Mouse (Mus musculus) heart, postnatal 4 days (tissue): ENCODE measurements at regions not wholly inside any gene's neighbourhood (a gene's known extent, or its start where the extent isn't known, plus 50 kb on each side); places are given as distances from the start of the nearest gene placed in this dataset.
"Not testable (repeated sequence)": the region's sequence is repeated elsewhere in the genome, so short reads cannot be mapped to it uniquely, and the experiment has no call there.

Experiments used
- DNase-seq: peaks from one replicate; pipeline ENCODE4 v3.0.0; 2021

DNA sequence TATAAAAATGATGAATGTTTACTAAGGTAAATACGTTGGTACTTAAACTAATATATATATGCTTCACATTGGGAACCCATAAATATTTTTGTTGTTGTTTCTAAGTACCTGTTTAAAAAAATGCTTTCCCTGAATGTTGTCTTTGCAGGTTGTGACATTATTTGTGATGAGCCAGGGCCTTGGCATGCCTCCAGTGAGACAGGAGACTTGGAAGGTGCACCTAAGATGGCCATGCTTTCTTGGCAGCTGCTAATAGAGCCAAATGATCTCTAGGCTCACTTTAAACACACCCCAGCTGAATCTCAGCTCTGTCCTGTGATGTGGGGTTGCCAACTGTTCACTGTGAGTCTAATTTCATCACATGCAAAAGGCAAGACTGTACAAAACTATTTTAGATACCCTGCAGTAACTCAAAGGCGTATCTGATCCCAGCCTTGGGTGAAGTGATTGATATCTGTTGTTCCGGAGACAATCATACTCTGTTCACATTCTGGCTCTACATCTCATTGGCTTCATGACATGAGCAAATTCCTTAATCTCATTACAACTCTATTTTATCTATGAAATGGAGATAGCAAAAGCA is 197.8 kb upstream of the P2ry1 start:
- DNase-seq = no peak

DNA sequence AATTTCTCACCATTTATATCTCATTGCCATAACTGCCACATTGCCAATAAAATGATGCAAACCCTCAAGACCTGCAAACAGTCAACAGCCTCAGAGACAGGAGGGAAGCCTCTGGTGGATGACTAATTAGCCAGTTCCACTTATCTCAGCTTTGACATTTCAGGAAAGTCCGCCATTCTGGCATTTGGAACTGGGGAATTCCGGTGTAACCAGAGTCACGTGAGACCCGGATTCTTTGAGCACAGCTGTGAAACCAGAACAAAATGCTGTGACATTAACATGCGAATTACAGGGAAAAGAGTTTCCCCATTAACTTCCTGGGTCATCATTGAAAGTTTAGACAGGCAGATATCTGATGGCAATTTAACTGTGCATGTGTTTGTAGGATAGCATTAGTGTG is 190.7 kb upstream of the P2ry1 start:
- DNase-seq = no peak

DNA sequence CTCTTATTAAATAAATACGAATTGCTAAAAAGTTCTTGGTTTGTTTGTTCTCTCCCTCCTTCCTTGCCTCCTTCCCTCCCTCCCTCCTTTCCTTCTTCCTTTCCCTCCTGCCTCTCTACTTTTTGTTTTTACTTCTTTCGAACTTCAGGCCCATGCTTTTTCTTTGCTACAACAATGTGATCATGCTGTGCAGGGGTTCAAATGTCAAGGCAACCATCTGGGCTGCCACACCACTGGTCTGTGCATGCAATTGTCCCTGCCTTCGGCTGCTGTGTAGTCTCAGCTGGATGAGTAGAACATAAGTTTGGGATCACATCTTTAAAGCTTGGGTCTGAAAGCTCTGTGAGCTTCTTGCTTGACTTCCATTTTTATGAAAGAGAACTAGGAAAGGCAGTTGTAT is 189.1 kb upstream of the P2ry1 start:
- no peak for DNase-seq

DNA sequence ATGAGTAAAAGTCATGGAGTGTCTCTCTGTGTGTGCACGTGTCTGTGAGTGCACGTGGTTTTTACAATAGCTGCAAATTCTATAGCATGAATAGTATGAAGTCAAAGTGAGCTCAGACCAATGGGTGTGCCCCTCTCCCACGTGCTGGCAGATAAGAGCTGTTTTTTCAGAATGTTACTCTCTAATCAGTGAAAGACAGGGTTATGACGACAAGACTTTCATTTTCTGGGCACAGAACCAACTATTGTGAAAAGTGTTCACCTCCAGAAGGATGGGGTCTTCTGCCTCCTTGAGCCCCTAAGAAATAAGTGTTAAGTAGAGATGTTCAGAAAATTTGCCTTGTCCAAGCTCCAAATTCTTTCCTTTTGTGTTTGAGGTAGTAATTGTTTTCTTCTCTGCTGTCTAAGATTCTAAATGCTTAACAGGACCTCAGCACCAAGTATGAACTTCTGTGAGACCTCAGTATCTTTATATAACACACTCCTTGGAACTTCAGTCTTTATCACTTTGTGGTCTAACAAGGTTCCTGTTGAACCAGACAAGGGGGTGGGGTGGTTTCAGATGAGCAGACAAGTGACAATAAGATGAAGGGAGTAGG is 182.8 kb upstream of the P2ry1 start:
- DNase-seq = no peak

DNA sequence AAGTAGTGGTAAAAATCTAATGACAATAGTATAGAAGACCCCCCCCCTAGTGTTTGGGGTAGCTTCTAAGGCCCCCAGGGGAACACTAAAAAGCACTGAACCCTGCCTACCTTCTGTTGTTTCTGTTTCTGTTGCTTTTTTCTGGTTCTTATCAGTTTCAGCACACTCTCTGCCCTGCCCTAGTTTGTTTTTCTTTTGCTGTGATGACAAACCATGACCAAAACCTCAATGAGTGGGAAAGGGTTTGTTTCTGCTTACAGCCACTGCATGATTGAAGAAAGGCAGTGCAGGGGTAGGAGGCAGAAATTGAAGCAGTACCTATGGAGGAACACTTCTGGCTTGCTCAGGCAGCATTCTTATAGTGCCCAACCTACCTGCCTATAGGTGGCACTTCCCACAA is 181.1 kb upstream of the P2ry1 start:
- DNase-seq = no peak

DNA sequence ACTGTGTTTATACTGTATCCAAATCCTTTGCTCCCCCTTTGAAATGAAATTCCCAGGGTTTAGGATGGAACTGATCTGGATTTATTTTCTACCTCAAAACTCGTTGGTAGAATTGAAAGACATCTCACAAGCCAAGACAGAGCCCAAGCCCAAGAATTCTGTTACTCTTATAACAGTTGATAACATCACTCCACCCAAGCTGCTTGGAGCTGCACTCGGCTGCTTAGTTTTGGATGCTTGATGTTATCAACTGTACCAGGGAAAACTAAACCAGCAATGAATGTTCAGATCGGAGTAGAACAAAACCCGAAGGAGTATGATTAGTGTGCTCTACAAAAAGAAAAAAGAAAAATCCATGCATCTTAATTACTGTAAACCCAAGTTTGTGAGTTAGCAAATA is 175.8 kb upstream of the P2ry1 start:
- no peak for DNase-seq

DNA sequence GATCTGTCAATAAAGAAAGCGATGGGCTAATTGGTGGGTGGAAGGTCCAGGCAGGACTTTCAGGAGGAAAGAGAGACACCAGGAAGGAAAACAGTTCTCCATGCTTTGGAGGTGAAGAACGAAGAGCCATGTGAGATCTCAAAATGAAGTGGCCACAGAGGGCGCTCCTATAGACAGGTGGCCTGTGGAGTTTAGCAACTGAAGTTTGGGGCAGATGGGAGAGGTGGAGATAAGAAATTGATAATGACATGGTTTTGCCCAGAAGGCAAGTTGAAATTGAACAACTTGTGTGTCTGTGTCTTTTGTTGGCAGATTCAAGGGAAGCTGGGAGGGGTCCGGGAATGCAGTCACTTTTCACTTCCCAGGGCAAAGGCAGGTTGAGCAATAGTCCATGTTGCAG is 170.2 kb upstream of the P2ry1 start:
- DNase-seq = no peak

DNA sequence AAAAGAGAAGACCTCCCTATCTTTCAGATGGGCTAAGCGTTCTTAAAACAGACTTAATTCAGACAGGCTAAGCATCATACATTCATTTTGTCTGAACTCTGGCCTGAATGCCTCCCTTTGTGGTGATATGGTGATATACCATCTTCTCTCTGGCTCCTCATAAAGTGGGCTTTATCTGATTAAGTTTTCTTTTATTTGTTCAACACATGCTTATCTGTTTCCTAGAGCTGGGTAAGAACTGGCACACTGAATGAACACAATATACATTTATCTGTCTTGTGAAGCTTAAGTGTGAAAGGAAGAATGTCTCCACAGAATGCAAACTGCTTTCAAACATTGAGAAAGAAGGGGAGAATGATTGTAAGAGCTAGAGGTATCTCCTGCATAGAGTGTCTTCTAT is 160.7 kb upstream of the P2ry1 start:
- DNase-seq = no peak

DNA sequence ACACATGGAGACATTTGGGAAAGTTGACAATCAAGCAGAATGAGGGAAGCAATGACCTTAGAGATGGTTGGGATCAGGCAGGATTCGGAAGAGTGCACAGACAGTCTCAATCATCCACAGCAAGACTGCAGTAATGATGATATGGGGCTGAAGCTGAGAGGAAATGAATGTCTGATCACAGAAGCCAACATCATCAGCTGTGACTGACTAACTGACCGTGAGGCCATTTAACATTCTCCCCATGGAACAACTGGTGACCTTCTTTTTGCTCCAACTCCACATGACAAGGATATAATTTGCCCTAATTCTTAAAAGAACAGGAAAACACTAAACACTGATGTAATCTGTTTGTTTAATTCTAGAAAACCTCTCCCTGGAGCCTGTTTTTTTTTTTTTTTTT is 157.3 kb upstream of the P2ry1 start:
- no peak for DNase-seq

DNA sequence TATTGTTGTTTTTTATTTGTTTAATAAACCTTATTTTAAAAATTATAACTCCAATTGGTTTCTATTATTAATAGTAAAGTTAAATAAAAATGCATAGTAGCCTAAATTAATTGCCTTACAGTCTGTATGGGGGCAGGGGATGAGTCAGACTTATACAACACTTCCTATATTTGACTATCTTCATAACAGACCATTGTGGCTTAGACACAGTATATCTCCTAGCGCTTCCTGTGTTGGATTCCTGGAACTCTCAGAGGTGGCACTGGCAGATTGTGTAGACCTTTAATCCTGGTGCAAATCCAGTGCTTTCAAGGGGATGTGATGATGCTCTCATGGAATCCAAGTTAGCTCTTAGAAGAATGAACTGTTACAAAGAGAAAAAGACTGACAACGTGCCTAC is 154.2 kb upstream of the P2ry1 start:
- no peak for DNase-seq

DNA sequence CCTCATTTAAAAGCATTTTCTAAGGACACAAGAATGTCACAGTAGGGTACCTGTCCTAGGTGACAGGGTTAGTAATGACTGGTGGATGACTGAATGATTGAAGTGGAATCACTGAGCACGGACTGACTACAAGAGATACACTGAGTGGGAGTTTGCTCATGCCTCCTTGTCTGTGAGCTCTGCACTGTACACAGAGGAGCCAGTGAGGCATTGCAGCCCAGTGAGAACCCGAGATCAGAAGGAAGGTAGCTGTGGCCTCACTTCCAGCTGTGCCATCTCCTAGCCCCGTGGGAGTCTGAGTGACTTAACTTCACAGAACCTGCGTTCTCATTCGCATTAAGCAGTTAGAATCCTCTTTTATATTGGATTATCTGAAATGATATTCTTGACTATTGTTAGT is 148.8 kb upstream of the P2ry1 start:
- DNase-seq = no peak

DNA sequence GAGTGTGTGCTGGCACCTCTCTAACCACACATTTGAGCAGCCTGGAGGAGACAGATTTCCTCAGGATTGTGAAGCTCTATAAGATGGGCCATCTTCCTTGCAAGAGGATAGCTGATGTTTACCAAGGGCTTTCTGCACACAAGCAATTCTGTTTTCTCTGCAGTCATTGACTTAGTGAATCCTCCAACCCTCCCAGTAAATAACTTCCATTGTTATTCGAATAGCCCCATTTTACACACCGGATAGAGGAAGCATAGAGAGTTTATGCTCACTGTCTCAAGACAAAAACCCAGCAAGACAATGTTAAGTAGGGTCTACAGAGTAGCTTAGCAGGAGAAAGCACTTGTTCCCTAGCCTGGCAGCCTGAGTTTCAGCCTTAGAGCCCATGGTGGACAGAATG is 146.9 kb upstream of the P2ry1 start:
- no peak for DNase-seq

DNA sequence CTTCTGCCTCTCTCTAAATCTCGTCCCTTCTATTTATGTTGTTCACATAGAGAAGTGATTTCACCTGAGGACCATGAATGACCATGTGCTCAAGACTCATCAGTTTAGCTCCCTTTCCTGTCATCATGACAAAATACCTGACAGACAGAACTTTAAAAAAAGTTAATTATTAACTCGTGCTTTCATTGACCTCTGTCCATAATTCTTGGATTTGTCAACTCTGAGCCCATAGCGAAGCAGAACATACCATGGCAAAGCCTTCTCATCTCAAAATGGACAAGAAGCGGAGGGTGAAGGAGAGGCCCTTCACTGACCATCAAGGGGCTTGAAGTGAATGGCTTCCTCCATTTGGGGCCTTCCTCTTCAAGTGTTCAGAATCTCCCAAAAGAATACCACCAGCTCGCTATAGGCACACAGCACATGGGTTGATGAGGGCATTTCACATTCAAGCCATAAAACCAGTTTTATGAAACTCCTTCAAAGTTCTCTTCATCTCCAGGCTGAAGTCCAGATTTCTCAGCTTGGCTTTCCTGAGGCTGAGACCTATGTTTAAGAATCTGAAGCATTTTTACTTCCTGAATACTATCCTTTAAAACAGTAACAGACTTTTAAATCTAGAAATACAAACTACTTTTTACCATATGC is 144.0 kb upstream of the P2ry1 start:
- no peak for DNase-seq

DNA sequence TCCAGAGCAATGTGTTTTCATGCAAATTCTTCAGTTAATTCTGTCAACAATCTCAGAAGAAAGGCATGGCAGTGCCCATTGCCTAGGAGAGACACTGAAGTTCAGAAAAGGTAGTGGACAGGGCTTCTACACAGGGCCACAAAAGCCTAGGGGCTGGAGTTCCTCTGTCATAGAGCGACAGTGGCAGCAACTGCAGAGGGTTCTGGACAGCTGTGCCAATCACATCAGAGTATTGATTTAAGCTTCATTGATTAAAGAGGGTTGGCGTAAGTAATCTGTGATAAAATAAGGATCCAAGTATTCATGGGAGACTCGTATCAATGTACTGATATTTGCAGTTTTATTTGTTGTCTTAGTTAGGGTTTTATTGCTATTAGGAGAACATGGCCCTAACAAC is 143.5 kb upstream of the P2ry1 start:
- no peak for DNase-seq

DNA sequence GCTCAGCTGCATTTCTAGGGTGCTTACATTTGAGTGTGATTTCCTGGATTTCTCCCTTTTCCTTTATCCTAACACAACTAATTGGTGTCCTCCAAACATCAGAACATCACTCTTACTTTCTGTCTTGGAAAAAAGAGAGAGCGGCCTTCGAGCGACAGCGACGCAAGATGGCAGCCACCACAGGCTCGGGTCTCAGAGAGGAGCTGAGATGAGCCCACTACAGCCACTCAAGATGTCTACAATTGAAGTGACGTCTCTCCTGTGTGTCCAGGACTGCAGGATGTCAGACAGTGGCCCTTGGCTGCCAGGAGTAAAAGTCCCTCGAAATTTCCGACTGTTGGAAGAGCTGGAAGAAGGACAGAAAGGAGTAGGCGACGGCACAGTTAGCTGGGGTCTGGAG is 125.7 kb upstream of the P2ry1 start:
- not testable (repeated sequence) for DNase-seq

DNA sequence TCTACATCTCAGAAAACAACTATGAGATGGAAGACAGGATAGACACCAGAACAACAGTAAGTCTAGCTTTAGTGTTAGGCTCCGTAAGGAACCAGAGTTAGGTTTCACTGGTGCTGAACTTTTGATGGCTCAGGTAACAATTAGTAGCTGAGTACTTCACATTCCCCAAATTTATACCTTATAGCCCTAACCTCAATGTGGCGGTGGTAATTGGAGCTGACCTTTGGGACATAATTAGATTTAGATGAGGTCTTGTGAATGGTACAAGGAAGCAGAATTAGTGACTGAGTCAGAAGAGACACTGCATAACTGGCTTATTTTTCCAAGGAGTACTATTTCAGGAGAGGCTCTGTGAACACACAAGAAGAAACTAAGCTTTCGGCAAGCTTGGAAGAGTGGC is 123.7 kb upstream of the P2ry1 start:
- DNase-seq = no peak

DNA sequence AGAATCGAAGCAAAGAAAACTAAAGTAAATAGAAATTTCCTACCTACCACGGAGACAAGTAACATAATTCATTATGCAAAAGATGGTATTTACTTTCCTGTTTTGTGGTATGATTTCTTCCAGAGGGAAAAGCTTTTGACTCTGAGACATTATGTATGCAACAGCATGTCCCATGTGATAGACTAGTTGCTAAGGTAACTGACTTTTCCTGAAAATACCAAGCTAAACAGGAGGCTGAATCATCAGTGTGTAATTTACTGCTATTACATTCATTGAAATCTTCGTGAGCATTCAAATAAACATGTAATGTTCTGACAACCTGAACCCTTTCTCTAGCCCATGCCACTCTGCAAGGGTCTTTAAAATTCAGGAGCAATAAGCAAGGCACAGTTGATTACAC is 118.6 kb upstream of the P2ry1 start:
- no peak for DNase-seq

DNA sequence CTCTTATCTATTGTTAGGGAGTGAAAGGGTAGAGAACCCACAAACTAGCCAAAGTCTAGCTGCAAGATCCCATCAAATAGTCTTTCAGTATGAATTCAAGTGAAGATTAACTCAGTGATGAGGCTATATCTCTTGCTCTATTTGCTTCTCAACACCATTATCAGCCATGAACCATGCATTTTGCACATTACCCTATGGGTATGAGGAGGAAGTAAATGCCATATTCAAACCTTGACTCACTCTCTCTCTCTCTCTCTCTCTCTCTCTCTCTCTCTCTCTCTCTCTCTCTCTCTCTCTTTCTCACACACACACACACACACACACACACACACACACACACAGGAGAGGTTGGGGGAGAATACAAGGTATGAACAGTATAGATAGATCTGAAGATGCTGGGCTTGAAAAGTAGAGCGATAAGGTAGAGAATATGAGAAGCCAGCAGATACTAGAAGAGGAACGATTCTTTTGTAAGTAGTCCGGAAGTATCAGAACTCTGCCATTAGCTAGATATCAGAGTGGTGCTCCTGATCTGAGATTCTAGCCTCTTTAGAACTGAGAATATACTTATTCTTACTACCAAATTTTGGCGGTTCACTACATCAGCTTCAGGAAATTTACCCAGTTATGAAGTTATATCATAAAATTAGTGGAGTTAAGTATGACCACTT is 113.3 kb upstream of the P2ry1 start:
- DNase-seq = no peak

DNA sequence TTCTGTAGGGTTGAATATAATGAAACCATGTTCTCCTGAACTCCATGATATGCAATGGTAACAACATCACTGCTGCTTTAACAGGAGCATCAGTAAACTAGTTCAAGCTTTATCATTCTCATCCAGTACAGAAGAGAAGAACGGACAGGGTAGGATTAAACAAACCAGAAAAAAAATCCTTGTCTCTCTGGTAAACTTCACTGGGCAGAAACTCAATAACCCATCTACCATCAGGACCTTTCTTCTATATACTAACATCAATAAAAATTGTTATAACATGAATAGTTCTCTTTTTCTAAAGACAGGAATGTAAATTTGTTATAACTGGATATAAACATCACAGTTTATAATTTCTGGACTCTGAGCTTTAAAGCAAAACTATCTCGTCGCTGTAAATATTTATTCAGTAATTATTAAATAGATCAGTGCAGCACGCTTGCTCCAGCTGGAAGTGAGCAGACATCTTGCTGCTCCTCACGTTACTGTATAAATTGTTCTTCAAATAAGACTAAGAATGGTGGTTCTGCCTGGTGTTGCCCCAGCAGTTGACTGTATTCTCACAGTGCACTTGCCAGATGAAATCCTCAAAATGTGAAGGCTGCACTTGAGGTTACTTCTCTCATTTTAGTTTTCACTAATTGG is 104.8 kb upstream of the P2ry1 start:
- DNase-seq = no peak

DNA sequence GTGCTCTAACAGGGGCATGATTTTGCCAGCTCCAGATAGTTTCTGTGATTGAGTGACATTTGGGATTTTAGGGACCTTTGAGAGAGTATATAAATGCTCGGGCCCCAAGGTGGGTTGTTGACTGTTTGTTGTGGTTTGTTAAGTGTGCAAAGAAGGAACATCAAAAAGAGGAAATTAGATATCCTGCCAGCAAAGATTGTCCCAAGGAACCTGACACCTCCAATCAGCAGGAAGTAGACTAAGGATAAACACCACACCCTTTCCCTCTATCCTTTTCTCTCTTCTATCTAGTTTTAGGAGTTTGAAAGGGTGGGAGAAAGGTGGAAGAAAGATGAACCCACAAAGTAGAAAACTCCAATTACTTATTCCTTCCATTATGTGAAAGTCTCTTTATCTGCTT is 103.9 kb upstream of the P2ry1 start:
- DNase-seq = no peak

DNA sequence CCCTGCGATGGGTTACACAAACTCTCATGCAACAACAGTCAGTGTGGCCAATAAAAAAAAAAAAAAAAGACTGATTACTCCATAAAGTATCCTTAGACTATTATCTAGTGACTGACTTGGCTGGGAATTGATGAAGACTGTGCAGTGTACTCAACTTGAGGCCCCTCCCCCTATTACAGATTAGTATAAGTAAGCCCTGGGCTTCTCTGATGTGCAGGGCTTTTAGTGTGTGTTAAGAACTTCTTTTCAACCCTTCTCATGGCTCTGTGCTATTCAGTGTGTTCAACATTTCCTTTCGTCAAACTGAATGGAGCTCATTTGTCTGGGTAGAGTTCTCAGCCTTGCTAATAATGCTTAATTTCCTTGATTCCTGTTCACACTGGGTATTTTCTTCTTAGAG is 101.0 kb upstream of the P2ry1 start:
- DNase-seq = no peak

DNA sequence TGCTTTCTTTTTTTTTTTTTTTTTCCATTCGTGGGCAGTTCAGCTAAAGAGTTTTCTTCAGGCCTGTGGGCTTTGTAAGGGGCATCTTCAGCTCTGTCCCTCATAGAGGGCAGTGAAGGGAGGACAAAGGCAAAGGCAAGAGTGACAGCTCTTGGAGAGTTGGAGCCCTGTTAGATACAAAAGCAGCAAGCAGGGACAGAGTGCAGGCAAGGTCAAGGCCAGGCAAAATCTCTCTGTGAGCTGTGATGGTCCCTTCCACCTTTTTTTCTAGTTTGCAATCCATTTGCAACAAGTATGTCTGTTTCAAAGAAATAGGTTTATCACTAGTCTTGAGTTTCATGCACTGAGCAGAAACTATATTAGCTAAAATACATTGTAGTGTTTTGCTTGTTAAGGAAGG is 86.2 kb upstream of the P2ry1 start:
- no peak for DNase-seq

DNA sequence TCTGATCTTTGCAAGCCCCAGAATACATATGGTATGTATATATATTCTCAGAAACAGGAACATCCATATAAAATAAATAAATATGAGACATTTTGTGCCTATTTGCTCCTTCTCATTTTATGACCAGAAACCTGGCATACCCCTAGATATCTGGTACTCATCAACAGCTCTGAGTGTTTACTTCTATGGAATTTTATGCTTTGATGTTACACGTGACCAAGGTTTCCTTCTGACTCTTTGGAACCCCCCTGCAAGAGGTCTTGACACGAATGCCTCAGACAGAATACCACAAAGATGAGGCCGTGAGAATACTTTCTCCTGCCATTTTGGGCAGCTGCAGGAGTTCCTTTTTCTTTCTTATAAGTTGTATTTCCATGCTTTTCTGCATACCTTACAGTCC is 85.3 kb upstream of the P2ry1 start:
- no peak for DNase-seq
